Mouse (Mus musculus) brain, embryonic 14.5 days (tissue): ENCODE results near the gene Ly86.

Experiments
- CTCF ChIP-seq: fragments of 200-500 bp; IDR thresholded peaks from 2 replicates; pipeline ENCODE4 v1.5.1; 2012; ENCODE audit warnings: inconsistent platforms, mild to moderate bottlenecking, moderate library complexity, borderline replicate concordance; ENCODE audit not compliant: insufficient read depth, insufficient read length; ENCODE audit errors: extremely low read depth
- POLR2A ChIP-seq: fragments of 200-500 bp; IDR thresholded peaks from 2 replicates; pipeline ENCODE4 v1.6.1; 2012; ENCODE audit warnings: mild to moderate bottlenecking, inconsistent platforms, borderline replicate concordance; ENCODE audit not compliant: poor library complexity, insufficient read depth, insufficient read length, severe bottlenecking; ENCODE audit errors: extremely low read depth

DNA sequence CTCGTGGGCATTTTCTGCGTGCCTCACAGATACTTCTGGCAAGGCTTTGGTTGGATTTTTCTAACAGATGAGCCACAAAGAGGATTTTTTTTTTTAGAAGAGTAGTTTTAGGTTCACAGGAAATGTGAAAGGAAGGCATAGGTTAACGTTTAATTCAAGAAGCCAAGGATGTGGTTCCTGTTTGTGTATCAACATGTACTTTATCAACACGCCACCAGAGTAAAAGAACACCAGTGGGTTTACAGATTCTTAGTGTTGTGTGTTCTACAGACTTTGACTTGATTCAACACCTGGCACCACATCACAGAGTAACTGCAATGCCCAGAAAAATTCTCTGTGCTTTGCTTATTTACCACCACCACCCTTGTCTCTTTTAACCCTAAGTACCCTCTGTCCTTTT lies 37.0 kb upstream of the Ly86 start:
- no peak for TF ChIP-seq CTCF
- TF ChIP-seq POLR2A: no peak
